Mouse (Mus musculus) heart, postnatal 0 days (tissue): ENCODE measurements at regions not wholly inside any gene's neighbourhood (a gene's known extent, or its start where the extent isn't known, plus 50 kb on each side); places are given as distances from the start of the nearest gene placed in this dataset.

ENCODE experiments used
- CTCF ChIP-seq: IDR thresholded peaks from 2 replicates; pipeline ENCODE4 v1.5.1; 2016; ENCODE audit warnings: antibody characterized with exemption, control low read depth, low read depth
- EP300 ChIP-seq: IDR thresholded peaks from 2 replicates; pipeline ENCODE4 v1.6.1; 2016; ENCODE audit warnings: antibody characterized with exemption, low read depth

- TF ChIP-seq CTCF (no peak), EP300 (no peak)
These were observed 53.5 kb upstream of the Ier5l start for GRCm38 (mm10) chr2:30527495-30527894.
